Mouse (Mus musculus) C2C12 (cell line): ENCODE data around the gene Slc41a1.

Experiments used
- CEBPB ChIP-seq: IDR thresholded peaks from one replicate; pipeline ENCODE4 v1.6.1; 2011; ENCODE audit warnings: low read depth, mild to moderate bottlenecking, control low read depth, moderate library complexity
- CTCF ChIP-seq: IDR thresholded peaks from one replicate; pipeline ENCODE4 v1.5.1; 2011; ENCODE audit not compliant: control insufficient read depth, insufficient read depth, insufficient read length
- MAX ChIP-seq: IDR thresholded peaks from one replicate; pipeline ENCODE4 v1.6.1; 2011; ENCODE audit warnings: mild to moderate bottlenecking, control low read depth
- MYOD1 ChIP-seq: IDR thresholded peaks from one replicate; pipeline ENCODE4 v1.6.1; 2011; ENCODE audit warnings: low read depth; ENCODE audit not compliant: control insufficient read depth, insufficient read length
- MYOG ChIP-seq: IDR thresholded peaks from one replicate; pipeline ENCODE4 v1.6.1; 2011; ENCODE audit not compliant: control insufficient read depth, insufficient read length; ENCODE audit errors: extremely low read depth
- USF1 ChIP-seq: IDR thresholded peaks from one replicate; pipeline ENCODE4 v1.6.1; 2011; ENCODE audit warnings: low read depth, mild to moderate bottlenecking, control low read depth, moderate library complexity

DNA sequence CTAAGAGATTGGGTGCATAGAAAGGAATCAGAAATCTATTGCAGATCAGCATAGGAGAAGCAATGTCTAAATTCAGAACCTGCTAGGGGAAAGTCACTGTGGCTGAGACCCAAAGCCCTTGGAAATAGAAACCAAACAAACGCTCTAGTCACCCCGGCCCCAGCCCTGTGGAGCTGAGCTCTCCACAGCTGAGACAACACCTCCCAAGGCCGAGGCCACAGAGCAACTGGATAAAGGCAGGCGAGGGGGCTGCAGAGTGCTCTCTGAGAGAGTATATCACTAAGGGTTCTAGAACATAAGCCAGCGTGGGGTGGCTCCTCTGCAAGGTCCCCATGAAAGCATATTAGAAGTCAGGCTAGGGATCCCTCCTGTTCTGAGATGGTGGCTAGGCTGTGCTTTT, 11.2 kb downstream of the Slc41a1 start:
- TF ChIP-seq CTCF (no peak), USF1 (no peak), MYOG (no peak), CEBPB (no peak), MAX (no peak), MYOD1 (no peak)
